Mouse (Mus musculus): ENCODE data around the gene Wipf2.

DNA sequence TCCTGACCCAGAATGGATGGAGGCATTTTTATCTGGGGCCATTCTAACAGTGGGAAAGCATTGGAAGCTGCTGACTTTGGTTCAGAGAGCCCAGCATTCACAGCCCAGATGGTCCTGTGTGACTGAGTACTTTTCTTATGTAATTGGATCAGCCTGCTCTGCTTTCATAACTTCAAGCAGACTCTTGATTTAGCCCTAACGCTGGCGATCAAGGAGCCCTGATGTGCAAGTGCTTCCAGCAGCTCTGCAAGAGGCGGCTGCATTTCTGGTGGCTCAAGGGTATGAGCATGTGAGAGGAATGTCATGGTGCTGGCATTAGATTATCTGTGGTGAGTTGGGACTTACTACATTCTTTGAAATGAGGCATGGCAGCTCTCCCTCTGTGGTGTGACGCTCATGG is 8.6 kb downstream of the Wipf2 start:
- TF ChIP-seq CTCF (IDR thresholded peaks at IDR 0.05; ENCODE audit: control insufficient read depth, insufficient read depth, low read length) (no peak), POLR2A (IDR thresholded peaks at IDR 0.05; ENCODE audit: borderline replicate concordance, control insufficient read depth, low read depth, low read length) (no peak)
